Mouse (Mus musculus): ENCODE measurements at regions not wholly inside any gene's neighbourhood (a gene's known extent, or its start where the extent isn't known, plus 50 kb on each side); places are given as distances from the start of the nearest gene placed in this dataset.

GRCm38 (mm10) chr8:49769829-49770228, 926.1 kb upstream of the Tenm3 start:
- Histone ChIP-seq H3K9me3 (ENCODE audit: control insufficient read depth, low read length) (no peaks in the 10 kb centered on the region), H3K4me3 (ENCODE audit: low read depth, low read length) (no peak overlapping the region), H3K9ac (ENCODE audit: low read depth, low read length) (no peak overlapping the region), H3K4me2 (ENCODE audit: low read depth, low read length) (no peak overlapping the region), H3K36me3 (ENCODE audit: control insufficient read depth, insufficient read depth, low read length) (no peaks in the 10 kb centered on the region), H3K27me3 (replicated peaks; ENCODE audit: control insufficient read depth, insufficient read depth, low read length) (no peaks in the 10 kb centered on the region), H3K4me1 (ENCODE audit: control insufficient read depth, insufficient read depth, low read length) (no peaks in the 10 kb centered on the region), H3K27ac (replicated peaks; ENCODE audit: low read depth, low read length) (no peak overlapping the region)
- ATAC-seq (ENCODE audit: low read depth) (no peak), DNase-seq (ENCODE audit: low spot score) (peak; percentile 8)
- 50% methylated on average over 4 of the region's 4 CpGs for WGBS

GRCm38 (mm10) chr8:49738043-49738442, 894.3 kb upstream of the Tenm3 start:
- Histone ChIP-seq H3K9ac (ENCODE audit: low read depth, low read length) (no peak overlapping the region), H3K27ac (replicated peaks; ENCODE audit: low read depth, low read length) (no peak overlapping the region), H3K9me3 (ENCODE audit: control insufficient read depth, low read length) (no peaks in the 10 kb centered on the region), H3K27me3 (replicated peaks; ENCODE audit: control insufficient read depth, insufficient read depth, low read length) (no peaks in the 10 kb centered on the region), H3K4me2 (ENCODE audit: low read depth, low read length) (no peak overlapping the region), H3K36me3 (ENCODE audit: control insufficient read depth, insufficient read depth, low read length) (no peaks in the 10 kb centered on the region), H3K4me1 (ENCODE audit: control insufficient read depth, insufficient read depth, low read length) (no peaks in the 10 kb centered on the region), H3K4me3 (ENCODE audit: low read depth, low read length) (no peak overlapping the region)
- ATAC-seq (ENCODE audit: low read depth) (no peak), DNase-seq (ENCODE audit: low spot score) (no peak)
- 65% methylated on average over 6 of the region's 6 CpGs for WGBS

- Histone ChIP-seq H3K9ac (ENCODE audit: low read depth, low read length) (no peak overlapping the region), H3K36me3 (ENCODE audit: control insufficient read depth, insufficient read depth, low read length) (no peaks in the 10 kb centered on the region), H3K27ac (replicated peaks; ENCODE audit: low read depth, low read length) (no peak overlapping the region), H3K27me3 (replicated peaks; ENCODE audit: control insufficient read depth, insufficient read depth, low read length) (no peaks in the 10 kb centered on the region), H3K4me2 (ENCODE audit: low read depth, low read length) (no peak overlapping the region), H3K4me3 (ENCODE audit: low read depth, low read length) (no peak overlapping the region), H3K9me3 (ENCODE audit: control insufficient read depth, low read length) (no peaks in the 10 kb centered on the region), H3K4me1 (ENCODE audit: control insufficient read depth, insufficient read depth, low read length) (no peaks in the 10 kb centered on the region)
- DNase-seq (ENCODE audit: low spot score): peak; percentile 41
- WGBS: 34% methylated on average over 2 of the region's 2 CpGs
- ATAC-seq (ENCODE audit: low read depth): peak; percentile 70
Measured at GRCm38 (mm10) chr8:49729156-49729555, 885.4 kb upstream of the Tenm3 start.

- no peak for DNase-seq (ENCODE audit: low spot score)
- ATAC-seq (ENCODE audit: low read depth): no peak
Measured at GRCm38 (mm10) chr8:49712371-49712770, 868.6 kb upstream of the Tenm3 start.

GRCm38 (mm10) chr8:49708701-49709100, 865.0 kb upstream of the Tenm3 start:
- WGBS: 4% methylated on average over 1 of the region's 1 CpGs
- Histone ChIP-seq H3K9ac (ENCODE audit: low read depth, low read length) (no peak overlapping the region), H3K4me1 (ENCODE audit: control insufficient read depth, insufficient read depth, low read length) (no peaks in the 10 kb centered on the region), H3K27ac (replicated peaks; ENCODE audit: low read depth, low read length) (no peak overlapping the region), H3K27me3 (replicated peaks; ENCODE audit: control insufficient read depth, insufficient read depth, low read length) (no peaks in the 10 kb centered on the region), H3K9me3 (ENCODE audit: control insufficient read depth, low read length) (no peaks in the 10 kb centered on the region), H3K4me3 (ENCODE audit: low read depth, low read length) (no peak overlapping the region), H3K4me2 (ENCODE audit: low read depth, low read length) (no peak overlapping the region), H3K36me3 (ENCODE audit: control insufficient read depth, insufficient read depth, low read length) (no peaks in the 10 kb centered on the region)
- ATAC-seq (ENCODE audit: low read depth) (no peak), DNase-seq (ENCODE audit: low spot score) (peak; percentile 27)

More at GRCm38 (mm10) chr8:49712371-49712770, 868.6 kb upstream of the Tenm3 start:
- no peak overlapping the region for H3K4me2 ChIP-seq (ENCODE audit: low read depth, low read length)
- H3K4me3 ChIP-seq (ENCODE audit: low read depth, low read length): no peak overlapping the region
- H3K4me1 ChIP-seq (ENCODE audit: control insufficient read depth, insufficient read depth, low read length): no peaks in the 10 kb centered on the region
- no peak overlapping the region for H3K9ac ChIP-seq (ENCODE audit: low read depth, low read length)
- H3K27me3 ChIP-seq (replicated peaks; ENCODE audit: control insufficient read depth, insufficient read depth, low read length): no peaks in the 10 kb centered on the region
- H3K27ac ChIP-seq (replicated peaks; ENCODE audit: low read depth, low read length): no peak overlapping the region
- no peaks in the 10 kb centered on the region for H3K9me3 ChIP-seq (ENCODE audit: control insufficient read depth, low read length)
- no peaks in the 10 kb centered on the region for H3K36me3 ChIP-seq (ENCODE audit: control insufficient read depth, insufficient read depth, low read length)
- 62% methylated on average over 2 of the region's 2 CpGs for WGBS

- Histone ChIP-seq H3K36me3 (ENCODE audit: control insufficient read depth, insufficient read depth, low read length) (no peaks in the 10 kb centered on the region), H3K4me1 (ENCODE audit: control insufficient read depth, insufficient read depth, low read length) (0 out of 2 replicates have a peak, but pooled peaks cover 5% of the 10 kb centered on the region), H3K27ac (replicated peaks; ENCODE audit: low read depth, low read length) (no peak overlapping the region), H3K9ac (ENCODE audit: low read depth, low read length) (no peak overlapping the region), H3K27me3 (replicated peaks; ENCODE audit: control insufficient read depth, insufficient read depth, low read length) (no peaks in the 10 kb centered on the region), H3K9me3 (ENCODE audit: control insufficient read depth, low read length) (no peaks in the 10 kb centered on the region), H3K4me2 (ENCODE audit: low read depth, low read length) (no peak overlapping the region), H3K4me3 (ENCODE audit: low read depth, low read length) (no peak overlapping the region)
- DNase-seq (ENCODE audit: low spot score) (no peak), ATAC-seq (ENCODE audit: low read depth) (no peak)
- WGBS: 47% methylated on average over 4 of the region's 4 CpGs
Measured at GRCm38 (mm10) chr8:49699058-49699457, 855.3 kb upstream of the Tenm3 start.

GRCm38 (mm10) chr8:49696709-49697108, 853.0 kb upstream of the Tenm3 start:
- 20% methylated on average over 2 of the region's 2 CpGs for WGBS
- Histone ChIP-seq H3K9ac (ENCODE audit: low read depth, low read length) (no peak overlapping the region), H3K27ac (replicated peaks; ENCODE audit: low read depth, low read length) (no peak overlapping the region), H3K9me3 (ENCODE audit: control insufficient read depth, low read length) (no peaks in the 10 kb centered on the region), H3K4me2 (ENCODE audit: low read depth, low read length) (no peak overlapping the region), H3K4me1 (ENCODE audit: control insufficient read depth, insufficient read depth, low read length) (0 out of 2 replicates have a peak, but pooled peaks cover 5% of the 10 kb centered on the region), H3K27me3 (replicated peaks; ENCODE audit: control insufficient read depth, insufficient read depth, low read length) (no peaks in the 10 kb centered on the region), H3K36me3 (ENCODE audit: control insufficient read depth, insufficient read depth, low read length) (no peaks in the 10 kb centered on the region), H3K4me3 (ENCODE audit: low read depth, low read length) (no peak overlapping the region)
- ATAC-seq (ENCODE audit: low read depth): no peak
- peak; percentile 22 for DNase-seq (ENCODE audit: low spot score)

Data from embryonic facial prominence, embryonic 14.5 days (tissue).